Mouse (Mus musculus): ENCODE results near the gene Endou. TPM values are rescaled to one million over a fixed set of nuclear protein-coding genes. Genes with fewer than 3 reads are reported as not detected.

The Endou gene
- 0.85 TPM for polyA plus RNA-seq (2014; fragmentation: Illumina TruSeq; extraction: RNeasy Lipid Tissue Mini Kit (QIAGEN cat#74804); ENCODE audit: low read depth, low replicate concordance)

GRCm38 (mm10) chr15:97731111-97731510, at the start of gene Endou:
Endou (minus strand) TSS chr15:97731339.

DNA sequence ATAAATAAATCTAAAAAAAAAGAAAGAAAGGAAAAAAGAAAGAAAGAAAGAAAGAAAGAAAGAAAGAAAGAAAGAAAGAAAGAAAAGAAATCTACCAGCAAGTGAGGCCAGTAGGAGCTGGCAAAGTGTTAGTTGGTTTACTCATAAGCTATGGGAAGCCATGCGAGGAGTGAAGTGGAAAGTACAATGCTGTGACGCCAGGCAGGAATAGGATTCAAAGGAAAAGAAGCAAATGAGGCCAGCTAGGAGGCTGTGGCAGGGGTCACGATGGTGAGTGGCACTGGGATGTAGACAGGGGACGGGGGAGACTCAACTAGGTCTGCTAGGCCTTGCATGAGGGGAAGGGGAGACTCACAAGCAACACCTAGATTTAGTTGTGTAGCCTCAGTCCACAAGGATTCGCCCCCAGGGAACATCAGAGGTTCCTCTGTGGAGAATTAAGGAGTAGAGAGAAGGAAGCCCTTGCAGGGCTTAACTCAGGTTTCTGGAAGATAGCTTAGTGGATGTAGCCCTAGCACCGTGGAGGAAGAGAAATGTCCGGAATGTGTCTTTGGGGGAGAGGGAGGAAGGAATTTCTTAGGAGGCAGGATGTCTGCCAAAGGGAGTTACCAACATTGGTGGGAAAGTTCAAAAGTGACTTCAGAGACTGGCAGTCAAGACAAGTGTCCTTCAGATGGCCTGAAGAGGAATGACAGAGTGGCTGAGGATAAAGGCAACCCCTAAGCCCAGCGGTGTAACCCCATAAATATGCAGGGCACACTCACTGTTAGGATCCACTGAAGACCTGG, 47.4 kb upstream of the Endou start, which contains the start of gene Slc48a1:
TSS of gene Slc48a1 (plus strand) at position 210 of the 788 bp plus-strand sequence.

GRCm38 (mm10) chr15:97767280-97768186, 36.4 kb upstream of the Endou start, which contains the start of gene Rapgef3:
Rapgef3 (minus strand) TSS chr15:97767972.

GRCm38 (mm10) chr15:97705211-97706050, 25.7 kb downstream of the Endou start, which contains the start of gene Rpap3:
Rpap3 (minus strand) TSS chr15:97705825.

Other genes with a start within 250 kb of the Endou start
- 14.2 TPM for gene Rpap3, start 25.5 kb downstream of the Endou start, polyA plus RNA-seq (2014; fragmentation: Illumina TruSeq; extraction: RNeasy Lipid Tissue Mini Kit (QIAGEN cat#74804); ENCODE audit: low read depth, low replicate concordance)
- 0.20 TPM for gene Rapgef3, start 36.6 kb upstream of the Endou start, polyA plus RNA-seq (2014; fragmentation: Illumina TruSeq; extraction: RNeasy Lipid Tissue Mini Kit (QIAGEN cat#74804); ENCODE audit: low read depth, low replicate concordance)
- gene Slc48a1, start 47.2 kb upstream of the Endou start, polyA plus RNA-seq (2014; fragmentation: Illumina TruSeq; extraction: RNeasy Lipid Tissue Mini Kit (QIAGEN cat#74804); ENCODE audit: low read depth, low replicate concordance): 9.2 TPM
- 0.41 TPM for gene Hdac7, start 113.2 kb upstream of the Endou start, polyA plus RNA-seq (2014; fragmentation: Illumina TruSeq; extraction: RNeasy Lipid Tissue Mini Kit (QIAGEN cat#74804); ENCODE audit: low read depth, low replicate concordance)
- gene Vdr, start 179.3 kb upstream of the Endou start, polyA plus RNA-seq (2014; fragmentation: Illumina TruSeq; extraction: RNeasy Lipid Tissue Mini Kit (QIAGEN cat#74804); ENCODE audit: low read depth, low replicate concordance): 3.5 TPM
- 13.0 TPM for gene Tmem106c, start 232.9 kb upstream of the Endou start, polyA plus RNA-seq (2014; fragmentation: Illumina TruSeq; extraction: RNeasy Lipid Tissue Mini Kit (QIAGEN cat#74804); ENCODE audit: low read depth, low replicate concordance)

All from testis, adult 10 weeks (tissue).